Comparison of ENCODE assay signal across 9 mouse cellular contexts in genomic region chr11:54930318-54930979, GRCm38 (mm10). TPM values are rescaled to one million over a fixed set of nuclear protein-coding genes. Genes with fewer than 3 reads are reported as not detected.
DNase-seq lines count a peak whose midpoint lies in the region; ATAC-seq and TF ChIP-seq lines count a peak whose summit lies in the region.
"Had no signal": no experiment of that assay in that cellular context is flagged by ENCODE, and none has a peak within 500 bp of the region (broad histone marks: within the 10 kb centered on the region; RNA-seq: fewer than 3 reads in every experiment).

No protein-coding gene starts in this region.

- peak; percentile 32; the same call in 1 of the 2 replicates for ATAC-seq in forebrain, postnatal 0 days
- ATAC-seq in forebrain, embryonic 15.5 days (replicated peaks) = no peak

- H3K27ac ChIP-seq in forebrain, postnatal 0 days (ENCODE audit: low read depth, low read length) = no peak overlapping the region
- no peak overlapping the region for H3K27ac ChIP-seq in forebrain, embryonic 15.5 days (replicated peaks)
- H3K27ac ChIP-seq: stomach, embryonic 15.5 days had no signal

- no peak overlapping the region for H3K4me2 ChIP-seq in forebrain, postnatal 0 days (ENCODE audit: low read depth)
- H3K4me2 ChIP-seq in forebrain, embryonic 15.5 days (replicated peaks) = no peak overlapping the region
- H3K4me2 ChIP-seq: stomach, embryonic 15.5 days had no signal

- H3K9me3 ChIP-seq in forebrain, postnatal 0 days (ENCODE audit: low read length) = no peaks in the 10 kb centered on the region
- H3K9me3 ChIP-seq in forebrain, embryonic 15.5 days = no peaks in the 10 kb centered on the region
- H3K9me3 ChIP-seq: stomach, embryonic 15.5 days had no signal

- H3K4me3 ChIP-seq in forebrain, postnatal 0 days (ENCODE audit: low read depth, low read length) = no peak overlapping the region
- no peak overlapping the region for H3K4me3 ChIP-seq in forebrain, embryonic 15.5 days
- H3K4me3 ChIP-seq: stomach, embryonic 15.5 days had no signal

- DNase-seq in forebrain, postnatal 0 days = peak; percentile 67
- peak; percentile 54 for DNase-seq in urinary bladder, postnatal 14 days (ENCODE audit: low spot score)
- no peak for DNase-seq in urinary bladder, adult 2 months (ENCODE audit: low spot score)
- peak; percentile 35 for DNase-seq in embryo, embryonic 11.5 days (ENCODE audit: low read depth, low spot score)
- DNase-seq in kidney, postnatal 10 days = peak; percentile 76
- DNase-seq in lung, postnatal 25 days (ENCODE audit: low spot score) = peak; percentile 45
- DNase-seq in thymus, postnatal 36 days = peak; percentile 26 to 32

- TF ChIP-seq CTCF in forebrain, postnatal 0 days (IDR thresholded peaks at IDR 0.05; ENCODE audit: low read depth) = peak; percentile 79

- no peaks in the 10 kb centered on the region for H3K4me1 ChIP-seq in forebrain, postnatal 0 days (ENCODE audit: insufficient read depth)
- no peaks in the 10 kb centered on the region for H3K4me1 ChIP-seq in forebrain, embryonic 15.5 days
- H3K4me1 ChIP-seq: stomach, embryonic 15.5 days had no signal

- no peak overlapping the region for H3K9ac ChIP-seq in forebrain, postnatal 0 days
- no peak overlapping the region for H3K9ac ChIP-seq in forebrain, embryonic 15.5 days (replicated peaks)
- H3K9ac ChIP-seq: stomach, embryonic 15.5 days had no signal

- 67% methylated on average over 7 of the region's 7 CpGs for WGBS in forebrain, postnatal 0 days
- WGBS in forebrain, embryonic 15.5 days = 71% methylated on average over 7 of the region's 7 CpGs

- H3K27me3 ChIP-seq in forebrain, postnatal 0 days (ENCODE audit: insufficient read depth, low read length) = no peaks in the 10 kb centered on the region
- no peaks in the 10 kb centered on the region for H3K27me3 ChIP-seq in forebrain, embryonic 15.5 days
- H3K27me3 ChIP-seq: stomach, embryonic 15.5 days had no signal

- peaks cover 25% of the 10 kb centered on the region for H3K36me3 ChIP-seq in forebrain, postnatal 0 days (ENCODE audit: insufficient read depth)
- peaks cover 7% of the 10 kb centered on the region; the same call in 1 of the 2 replicates for H3K36me3 ChIP-seq in forebrain, embryonic 15.5 days

RNA-seq across cellular contexts. Expression of gene Gpx3, which starts 28.2 kb away (rescaled TPM):
- 7.1 and 16.0 TPM in 2 replicates for total RNA-seq in forebrain, postnatal 0 days (2014; rRNA removed)
- polyA plus RNA-seq in forebrain, postnatal 0 days (2015; fragmentation: Nextera tagmentation; extraction: Ambion mirVana) = 35.0 and 44.0 TPM in 2 replicates
- 17.0 and 17.2 TPM in 2 replicates for polyA plus RNA-seq in forebrain, embryonic 15.5 days (2015; fragmentation: Nextera tagmentation; extraction: Ambion mirVana)
- polyA plus RNA-seq in urinary bladder, adult 2 months (2012; rRNA removed) = 53.0 and 110 TPM in 2 replicates

RNA-seq across cellular contexts. Expression of gene Tnip1, which starts 32.3 kb away (rescaled TPM):
- 9.8 and 14.9 TPM in 2 replicates for total RNA-seq in forebrain, postnatal 0 days (2014; rRNA removed)
- 13.0 and 16.6 TPM in 2 replicates for polyA plus RNA-seq in forebrain, postnatal 0 days (2015; fragmentation: Nextera tagmentation; extraction: Ambion mirVana)
- 11.3 and 13.2 TPM in 2 replicates for polyA plus RNA-seq in forebrain, embryonic 15.5 days (2015; fragmentation: Nextera tagmentation; extraction: Ambion mirVana)
- polyA plus RNA-seq in urinary bladder, adult 2 months (2012; rRNA removed) = 19.5 and 25.0 TPM in 2 replicates
